Mouse (Mus musculus): ENCODE measurements around the gene Mak.
"Not testable (repeated sequence)": the region's sequence is repeated elsewhere in the genome, so short reads cannot be mapped to it uniquely, and the experiment has no call there.

Gene Mak

DNA sequence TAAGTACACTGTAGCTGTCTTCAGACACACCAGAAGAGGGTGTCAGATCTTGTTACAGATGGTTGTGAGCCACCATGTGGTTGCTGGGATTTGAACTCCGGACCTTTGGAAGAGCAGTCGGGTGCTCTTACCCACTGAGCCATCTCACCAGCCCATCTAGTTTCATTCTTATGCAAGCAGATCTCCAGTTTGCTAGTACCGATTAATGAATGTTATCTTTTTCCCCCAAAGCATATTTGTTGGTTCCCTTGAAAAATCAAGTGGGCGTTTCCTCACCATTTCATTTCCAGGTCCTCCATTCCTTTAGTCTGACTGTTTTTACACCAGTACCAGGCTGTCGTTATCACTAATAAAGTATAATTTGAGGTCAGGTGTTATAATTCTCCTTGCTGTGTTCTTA, 81.0 kb downstream of the Mak start:
- not testable (repeated sequence) for DNase-seq (ENCODE audit: low spot score)

DNA sequence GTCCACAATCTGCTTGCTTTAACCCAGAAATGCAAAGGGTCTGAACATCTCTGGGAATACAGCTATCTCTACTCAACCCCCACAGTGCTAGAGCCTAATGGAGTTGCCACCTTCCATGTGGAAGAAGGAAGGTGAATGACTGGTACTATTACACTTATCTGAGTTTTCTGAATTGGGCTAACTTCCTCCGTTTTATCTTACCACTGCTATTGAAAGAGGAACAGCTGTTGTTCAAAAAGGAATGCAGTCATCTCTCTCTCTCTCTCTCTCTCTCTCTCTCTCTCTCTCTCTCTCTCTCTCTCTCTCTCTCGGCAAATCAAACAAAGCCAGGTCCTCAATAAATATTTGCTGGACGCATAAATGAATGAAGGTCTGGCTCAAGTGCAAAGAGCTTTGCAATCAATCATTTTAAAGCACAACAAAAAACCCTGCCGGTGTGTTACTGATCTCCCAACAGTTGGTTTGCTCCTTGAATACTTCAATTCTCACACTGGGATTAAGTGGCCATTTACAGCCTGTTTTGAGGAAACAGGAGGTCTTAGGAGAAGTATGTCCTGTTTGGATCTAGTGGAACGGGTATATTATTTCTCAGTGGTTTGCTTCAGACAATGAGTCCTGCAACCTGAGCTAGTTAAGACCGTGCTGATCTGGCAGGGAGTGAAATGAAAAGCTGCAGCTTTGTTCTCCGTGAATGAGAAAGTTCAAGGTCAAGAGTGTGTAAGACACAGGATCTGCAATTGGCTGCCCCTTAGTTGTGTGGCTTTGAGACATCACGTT, 84.8 kb downstream of the Mak start:
- DNase-seq (ENCODE audit: low spot score) = no peak

- DNase-seq (ENCODE audit: low spot score) = no peak
Measured at GRCm38 (mm10) chr13:40988418-40988817, 91.1 kb downstream of the Mak start.

- not testable (repeated sequence) for DNase-seq (ENCODE audit: low spot score)
Measured at GRCm38 (mm10) chr13:40987608-40988303, 91.8 kb downstream of the Mak start.

- no peak for DNase-seq (ENCODE audit: low spot score)
Measured at GRCm38 (mm10) chr13:40986081-40986480, 93.4 kb downstream of the Mak start.

DNA sequence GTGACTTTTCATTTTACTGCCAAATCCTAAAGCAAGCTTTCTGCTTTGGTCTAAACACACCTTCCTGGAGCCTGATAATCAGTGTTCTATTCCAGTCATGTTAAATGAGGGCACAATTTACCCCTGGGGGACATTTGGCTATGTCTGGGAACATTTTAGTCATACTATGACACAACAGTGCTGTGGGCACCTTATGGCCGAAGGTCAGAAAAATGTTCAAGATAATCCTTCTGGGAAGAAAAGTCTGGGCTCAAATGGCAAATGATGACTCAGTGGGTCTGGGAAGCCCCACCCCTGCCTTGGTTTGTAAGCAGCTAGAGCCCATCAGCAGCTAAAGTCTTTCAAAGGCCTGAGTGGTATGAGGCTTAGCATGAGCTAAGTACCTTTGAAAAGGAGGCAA, 96.7 kb downstream of the Mak start:
- DNase-seq (ENCODE audit: low spot score) = no peak

- DNase-seq (ENCODE audit: low spot score) = no peak
Measured at GRCm38 (mm10) chr13:40979321-40979720, 100.2 kb downstream of the Mak start.

DNA sequence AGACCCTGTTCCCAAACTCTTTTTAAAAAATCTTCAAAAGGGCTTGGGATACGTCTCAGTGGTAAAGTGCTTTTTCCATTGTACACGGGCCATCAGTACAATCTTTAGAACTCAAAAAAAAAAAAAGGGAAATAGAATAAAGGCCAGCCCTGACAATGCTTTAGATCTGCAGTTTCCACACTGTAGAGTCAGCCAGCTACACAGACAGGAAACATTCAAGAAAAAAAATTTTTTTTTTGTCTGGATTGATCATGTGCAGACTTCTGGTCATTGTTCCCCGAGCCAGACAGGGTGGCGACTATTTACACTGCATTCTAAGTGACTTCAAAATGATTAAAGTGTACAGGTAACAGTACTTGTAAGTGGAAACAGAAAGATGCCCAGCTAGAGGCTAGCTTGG, 100.9 kb downstream of the Mak start:
- DNase-seq (ENCODE audit: low spot score) = no peak

DNA sequence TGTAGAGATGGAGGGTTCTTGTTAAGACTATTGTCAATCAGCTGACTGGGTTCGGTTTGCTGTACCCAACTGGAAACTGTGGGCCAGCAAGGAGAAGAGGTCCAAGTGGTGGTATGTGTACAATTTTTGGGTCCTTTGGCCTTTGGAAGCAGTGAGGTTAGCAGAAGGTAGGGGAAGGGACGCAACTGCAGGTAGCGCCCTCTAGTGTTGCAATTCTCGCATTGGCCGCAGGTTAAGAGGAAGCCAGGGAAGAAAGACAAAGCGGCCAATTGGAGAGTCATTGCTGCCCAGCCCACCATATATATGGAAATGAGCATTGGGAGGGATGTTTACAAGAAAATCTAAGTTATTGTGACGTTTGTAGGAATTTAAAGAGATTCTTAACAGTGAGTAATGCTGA, 101.9 kb downstream of the Mak start:
- DNase-seq (ENCODE audit: low spot score) = no peak

Measured in layer of hippocampus, adult 9-10 months (tissue).